Mouse (Mus musculus): ENCODE measurements around the gene Gm10803. TPM values are rescaled to one million over a fixed set of nuclear protein-coding genes. Genes with fewer than 3 reads are reported as not detected.

The Gm10803 gene
- polyA plus RNA-seq, 1 experiment from 2014 or later = not detected

DNA sequence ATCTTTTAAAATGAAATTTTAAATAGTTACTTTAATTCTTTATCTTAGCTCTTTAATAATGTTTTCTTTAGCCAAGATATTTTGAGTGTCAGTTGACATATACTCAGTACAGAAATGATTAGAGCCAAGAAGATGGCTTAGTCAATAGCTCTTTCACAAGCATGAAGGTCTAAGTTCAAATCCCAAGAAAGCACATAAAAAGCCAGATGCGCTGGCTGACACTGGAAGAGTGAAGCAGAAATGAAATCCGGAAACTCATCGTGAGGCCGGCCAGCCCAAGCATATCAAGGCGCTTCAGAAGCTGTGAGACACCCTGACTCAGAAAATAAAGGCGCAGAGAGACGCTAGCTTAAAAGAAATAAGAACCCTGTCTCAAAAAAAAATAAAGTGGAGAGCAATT lies 26.5 kb upstream of the Gm10803 start:
- whole genome bisulfite sequencing (ENCODE audit: insufficient replicate concordance) = 78% methylated on average over 7 of the region's 7 CpGs
- Histone ChIP-seq H3K9ac (ENCODE audit: low read depth, low read length) (no peak overlapping the region), H3K9me3 (replicated peaks; ENCODE audit: control insufficient read depth, low read length) (no peaks in the 10 kb centered on the region), H3K4me1 (ENCODE audit: control insufficient read depth, low read depth, low read length) (no peaks in the 10 kb centered on the region), H3K27me3 (ENCODE audit: control insufficient read depth, insufficient read depth, low read depth, low read length) (no peaks in the 10 kb centered on the region), H3K4me3 (ENCODE audit: low read depth, low read length) (no peak overlapping the region), H3K27ac (ENCODE audit: low read length) (no peak overlapping the region), H3K36me3 (ENCODE audit: control insufficient read depth, insufficient read depth) (no peaks in the 10 kb centered on the region), H3K4me2 (ENCODE audit: low read depth, low read length) (no peak overlapping the region)
- ATAC-seq (ENCODE audit: low read depth) = no peak

DNA sequence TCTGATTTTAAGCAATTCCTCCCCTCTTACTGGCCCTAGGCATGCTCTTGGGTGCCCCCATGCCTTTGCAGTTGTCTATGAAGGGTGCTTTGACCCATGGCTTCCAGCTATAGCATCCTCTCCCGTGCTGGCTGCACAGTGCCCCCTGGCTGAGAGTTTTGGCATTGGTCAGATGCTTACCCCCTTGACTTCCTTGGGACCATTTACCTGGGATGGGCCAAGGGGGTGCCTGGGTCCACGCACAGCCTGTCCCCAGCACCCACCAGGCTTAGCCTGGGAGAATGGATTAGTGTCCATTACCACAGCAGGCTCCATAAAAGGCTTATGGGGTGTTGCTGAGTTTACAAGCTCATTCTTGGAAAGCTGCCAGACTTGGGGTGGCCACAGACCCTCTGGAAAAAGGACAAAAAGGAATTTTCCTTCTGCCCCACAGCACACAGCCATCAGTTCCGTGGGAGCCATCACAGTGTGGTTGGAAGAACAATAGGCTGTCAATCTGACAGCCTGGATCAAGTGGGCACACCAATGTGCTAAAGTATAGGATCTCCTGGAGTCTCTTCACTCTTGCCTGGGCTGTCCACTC lies 22.9 kb upstream of the Gm10803 start:
- no peak overlapping the region for H3K4me2 ChIP-seq (ENCODE audit: low read depth, low read length)
- no peak overlapping the region for H3K4me3 ChIP-seq (ENCODE audit: low read depth, low read length)
- H3K27ac ChIP-seq (ENCODE audit: low read length) = no peak overlapping the region
- H3K9me3 ChIP-seq (replicated peaks; ENCODE audit: control insufficient read depth, low read length) = no peaks in the 10 kb centered on the region
- H3K27me3 ChIP-seq (ENCODE audit: control insufficient read depth, insufficient read depth, low read depth, low read length) = no peaks in the 10 kb centered on the region
- ATAC-seq (ENCODE audit: low read depth) = no peak
- no peaks in the 10 kb centered on the region for H3K36me3 ChIP-seq (ENCODE audit: control insufficient read depth, insufficient read depth)
- WGBS (ENCODE audit: insufficient replicate concordance) = 34% methylated on average over 3 of the region's 3 CpGs
- no peaks in the 10 kb centered on the region for H3K4me1 ChIP-seq (ENCODE audit: control insufficient read depth, low read depth, low read length)
- H3K9ac ChIP-seq (ENCODE audit: low read depth, low read length) = no peak overlapping the region

DNA sequence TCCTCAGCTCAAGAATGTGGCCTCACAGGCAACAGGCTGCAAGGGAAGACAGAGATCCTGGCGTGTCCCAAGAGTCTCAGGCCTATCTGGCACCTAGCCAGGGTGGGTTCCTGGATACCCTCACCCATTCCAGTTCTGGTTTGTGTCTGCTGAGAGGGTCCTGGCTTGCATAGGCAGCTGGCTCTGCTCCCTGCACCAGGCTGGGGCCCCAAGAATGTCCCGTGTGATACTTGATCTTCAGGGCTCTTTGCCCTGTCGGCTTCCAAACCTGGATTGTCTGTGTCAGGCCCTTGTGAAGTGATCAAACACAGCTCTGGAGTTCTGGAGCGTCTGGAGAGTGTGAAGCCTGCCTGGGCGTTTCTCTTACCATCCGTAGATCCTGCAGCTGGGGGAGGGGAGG lies 22.2 kb upstream of the Gm10803 start:
- no peak for ATAC-seq (ENCODE audit: low read depth)
- H3K36me3 ChIP-seq (ENCODE audit: control insufficient read depth, insufficient read depth) = no peaks in the 10 kb centered on the region

DNA sequence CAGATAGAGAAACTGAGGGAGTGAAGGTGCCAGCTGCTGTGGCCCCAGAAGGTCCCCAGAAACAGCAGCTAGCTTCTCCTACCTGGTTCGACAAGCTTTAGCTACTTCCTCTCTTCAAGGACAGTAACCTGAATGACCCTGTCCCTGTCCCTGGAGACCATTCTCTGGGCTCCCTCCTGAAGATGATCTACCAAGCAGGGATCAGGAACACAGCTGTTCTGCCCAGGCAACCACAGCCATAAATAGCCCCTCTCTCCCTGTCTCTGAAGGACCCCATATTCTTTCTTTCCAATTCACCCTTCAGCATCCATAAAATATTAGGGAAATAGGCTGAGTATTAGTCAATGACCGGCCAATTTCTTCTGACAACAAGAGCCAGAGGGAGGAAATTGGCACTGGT lies 18.6 kb upstream of the Gm10803 start:
- 54% methylated on average over 2 of the region's 2 CpGs for WGBS (ENCODE audit: insufficient replicate concordance)
- ATAC-seq (ENCODE audit: low read depth) = no peak
- Histone ChIP-seq H3K9ac (ENCODE audit: low read depth, low read length) (no peak overlapping the region), H3K36me3 (ENCODE audit: control insufficient read depth, insufficient read depth) (no peaks in the 10 kb centered on the region), H3K4me3 (ENCODE audit: low read depth, low read length) (no peak overlapping the region), H3K9me3 (replicated peaks; ENCODE audit: control insufficient read depth, low read length) (no peaks in the 10 kb centered on the region), H3K4me2 (ENCODE audit: low read depth, low read length) (no peak overlapping the region), H3K27me3 (ENCODE audit: control insufficient read depth, insufficient read depth, low read depth, low read length) (no peaks in the 10 kb centered on the region), H3K27ac (ENCODE audit: low read length) (no peak overlapping the region), H3K4me1 (ENCODE audit: control insufficient read depth, low read depth, low read length) (no peaks in the 10 kb centered on the region)

More for the DNA sequence above, 22.2 kb upstream of the Gm10803 start:
- Histone ChIP-seq H3K4me1 (ENCODE audit: control insufficient read depth, low read depth, low read length) (no peaks in the 10 kb centered on the region), H3K4me3 (ENCODE audit: low read depth, low read length) (no peak overlapping the region), H3K9me3 (replicated peaks; ENCODE audit: control insufficient read depth, low read length) (no peaks in the 10 kb centered on the region), H3K9ac (ENCODE audit: low read depth, low read length) (no peak overlapping the region), H3K27me3 (ENCODE audit: control insufficient read depth, insufficient read depth, low read depth, low read length) (no peaks in the 10 kb centered on the region), H3K4me2 (ENCODE audit: low read depth, low read length) (no peak overlapping the region), H3K27ac (ENCODE audit: low read length) (no peak overlapping the region)
- WGBS (ENCODE audit: insufficient replicate concordance) = 23% methylated on average over 6 of the region's 6 CpGs

DNA sequence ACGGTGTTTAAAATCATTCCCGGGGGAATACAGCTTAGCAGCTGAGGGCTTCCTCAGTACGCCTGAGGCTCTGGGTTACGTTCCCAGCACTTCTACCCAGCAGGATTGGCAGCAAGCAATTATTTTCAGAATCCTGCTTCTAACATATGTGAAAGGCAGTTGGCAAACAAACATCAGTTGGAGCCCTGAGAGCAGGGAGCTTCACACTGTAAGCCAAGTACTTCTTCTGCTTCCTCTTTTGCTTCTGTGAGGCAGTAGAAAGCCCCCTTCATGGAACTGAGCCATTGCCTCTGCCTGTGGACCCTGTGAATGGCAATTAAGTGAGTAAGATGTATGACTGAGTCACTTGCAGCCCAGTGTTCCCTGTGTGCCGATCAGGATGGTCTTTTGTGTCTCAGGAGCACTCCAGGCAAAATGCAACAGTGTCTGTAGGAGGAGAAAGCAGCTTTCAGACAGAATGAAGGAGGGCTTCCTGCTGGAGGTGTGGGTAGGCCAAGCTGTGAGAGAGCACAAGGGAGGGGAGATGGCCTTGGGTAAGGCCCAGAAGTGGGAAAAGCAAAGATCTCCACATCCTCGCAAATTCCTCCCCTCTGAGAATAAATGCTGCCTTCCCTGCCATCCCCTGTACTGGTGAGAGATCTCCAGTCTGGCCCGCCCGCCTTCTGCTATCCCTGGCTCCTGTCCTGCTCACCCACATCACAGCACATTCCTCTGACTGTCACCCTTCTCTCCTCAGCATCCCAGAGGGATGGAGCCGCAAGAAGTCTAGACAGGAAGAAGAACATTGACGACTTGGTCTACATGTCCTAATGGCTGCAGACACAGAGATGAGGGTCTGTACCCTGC lies 7.5 kb upstream of the Gm10803 start:
- Histone ChIP-seq H3K4me3 (ENCODE audit: low read depth, low read length) (no peak overlapping the region), H3K9me3 (replicated peaks; ENCODE audit: control insufficient read depth, low read length) (no peaks in the 10 kb centered on the region), H3K9ac (ENCODE audit: low read depth, low read length) (no peak overlapping the region), H3K36me3 (ENCODE audit: control insufficient read depth, insufficient read depth) (no peaks in the 10 kb centered on the region), H3K27me3 (ENCODE audit: control insufficient read depth, insufficient read depth, low read depth, low read length) (no peaks in the 10 kb centered on the region), H3K27ac (ENCODE audit: low read length) (no peak overlapping the region), H3K4me1 (ENCODE audit: control insufficient read depth, low read depth, low read length) (no peaks in the 10 kb centered on the region), H3K4me2 (ENCODE audit: low read depth, low read length) (no peak overlapping the region)
- no peak for ATAC-seq (ENCODE audit: low read depth)
- WGBS (ENCODE audit: insufficient replicate concordance) = 60% methylated on average over 10 of the region's 10 CpGs

DNA sequence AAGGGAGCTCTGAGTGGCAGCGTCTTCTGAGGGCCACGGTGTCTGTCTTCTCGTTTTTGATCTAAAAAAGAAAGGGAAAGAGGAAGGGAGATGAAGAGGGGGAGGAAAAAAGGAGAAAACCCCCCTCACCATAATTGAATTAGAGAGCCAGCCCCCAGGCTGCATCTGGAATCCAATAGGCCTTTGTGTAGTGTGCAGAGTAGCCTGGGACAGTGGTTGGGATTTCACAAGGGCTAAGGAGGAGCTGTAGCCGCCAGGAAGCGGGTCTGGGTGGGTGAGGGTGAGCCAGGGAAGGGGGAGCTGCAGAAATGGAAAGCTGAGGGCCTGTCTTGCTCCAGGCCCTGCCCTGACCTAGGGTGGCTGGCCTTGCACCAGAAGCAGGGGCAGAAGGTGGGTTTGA lies 6.5 kb upstream of the Gm10803 start:
- Histone ChIP-seq H3K36me3 (ENCODE audit: control insufficient read depth, insufficient read depth) (no peaks in the 10 kb centered on the region), H3K27me3 (ENCODE audit: control insufficient read depth, insufficient read depth, low read depth, low read length) (no peaks in the 10 kb centered on the region), H3K4me3 (ENCODE audit: low read depth, low read length) (no peak overlapping the region), H3K9me3 (replicated peaks; ENCODE audit: control insufficient read depth, low read length) (no peaks in the 10 kb centered on the region), H3K27ac (ENCODE audit: low read length) (no peak overlapping the region), H3K4me2 (ENCODE audit: low read depth, low read length) (no peak overlapping the region), H3K4me1 (ENCODE audit: control insufficient read depth, low read depth, low read length) (no peaks in the 10 kb centered on the region), H3K9ac (ENCODE audit: low read depth, low read length) (no peak overlapping the region)
- no peak for ATAC-seq (ENCODE audit: low read depth)
- 53% methylated on average over 5 of the region's 5 CpGs for WGBS (ENCODE audit: insufficient replicate concordance)

DNA sequence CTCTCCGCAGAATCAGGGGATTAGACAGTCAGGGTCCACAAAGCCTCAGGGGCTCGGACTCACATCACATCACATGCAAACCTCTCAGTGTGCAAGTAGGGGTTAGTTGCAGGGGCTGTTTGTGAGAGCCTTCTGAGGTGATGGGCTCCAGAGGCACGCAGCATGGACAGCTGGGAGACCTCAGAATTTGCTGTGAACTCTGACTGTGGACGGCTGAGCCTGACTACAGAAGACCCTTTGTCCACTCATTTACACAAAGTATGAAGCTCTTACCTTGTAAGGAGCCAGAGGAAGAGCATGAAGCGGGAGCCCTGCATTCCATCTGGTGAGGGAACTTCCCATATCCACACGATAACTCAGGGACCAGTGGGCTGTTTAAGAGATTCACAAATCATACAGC lies 5.3 kb downstream of the Gm10803 start:
- WGBS (ENCODE audit: insufficient replicate concordance) = 48% methylated on average over 6 of the region's 6 CpGs

DNA sequence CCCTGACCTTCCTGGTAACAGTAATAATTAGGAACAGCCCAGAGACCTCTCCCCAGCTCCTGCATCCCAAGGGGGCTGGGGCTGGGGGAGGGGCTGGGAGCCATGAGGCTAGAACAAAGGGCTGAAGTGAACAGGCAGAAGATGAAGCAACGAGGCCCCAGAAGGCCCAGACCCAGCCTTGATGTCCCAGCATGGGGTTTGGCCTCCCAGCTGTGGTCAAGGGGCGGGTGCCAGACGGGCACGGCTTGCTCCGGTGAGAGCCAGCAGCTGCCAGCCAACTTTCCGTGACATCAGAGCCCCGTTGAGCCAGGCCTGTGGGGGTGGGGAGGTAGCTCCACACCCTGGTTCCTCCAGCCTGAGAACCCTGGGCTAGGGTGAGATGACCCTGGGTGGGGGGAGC lies 7.3 kb downstream of the Gm10803 start:
- Histone ChIP-seq H3K9ac (ENCODE audit: low read depth, low read length) (no peak overlapping the region), H3K36me3 (ENCODE audit: control insufficient read depth, insufficient read depth) (no peaks in the 10 kb centered on the region), H3K4me1 (ENCODE audit: control insufficient read depth, low read depth, low read length) (no peaks in the 10 kb centered on the region), H3K4me2 (ENCODE audit: low read depth, low read length) (no peak overlapping the region), H3K4me3 (ENCODE audit: low read depth, low read length) (no peak overlapping the region), H3K27me3 (ENCODE audit: control insufficient read depth, insufficient read depth, low read depth, low read length) (no peaks in the 10 kb centered on the region), H3K9me3 (replicated peaks; ENCODE audit: control insufficient read depth, low read length) (no peaks in the 10 kb centered on the region), H3K27ac (ENCODE audit: low read length) (no peak overlapping the region)
- no peak for ATAC-seq (ENCODE audit: low read depth)
- 52% methylated on average over 7 of the region's 7 CpGs for WGBS (ENCODE audit: insufficient replicate concordance)

More for the DNA sequence above, 5.3 kb downstream of the Gm10803 start:
- H3K4me2 ChIP-seq (ENCODE audit: low read depth, low read length) = no peak overlapping the region
- no peak overlapping the region for H3K4me3 ChIP-seq (ENCODE audit: low read depth, low read length)
- no peak overlapping the region for H3K27ac ChIP-seq (ENCODE audit: low read length)
- H3K27me3 ChIP-seq (ENCODE audit: control insufficient read depth, insufficient read depth, low read depth, low read length) = no peaks in the 10 kb centered on the region
- no peak for ATAC-seq (ENCODE audit: low read depth)
- H3K4me1 ChIP-seq (ENCODE audit: control insufficient read depth, low read depth, low read length) = no peaks in the 10 kb centered on the region
- H3K9ac ChIP-seq (ENCODE audit: low read depth, low read length) = no peak overlapping the region
- H3K9me3 ChIP-seq (replicated peaks; ENCODE audit: control insufficient read depth, low read length) = no peaks in the 10 kb centered on the region
- no peaks in the 10 kb centered on the region for H3K36me3 ChIP-seq (ENCODE audit: control insufficient read depth, insufficient read depth)

DNA sequence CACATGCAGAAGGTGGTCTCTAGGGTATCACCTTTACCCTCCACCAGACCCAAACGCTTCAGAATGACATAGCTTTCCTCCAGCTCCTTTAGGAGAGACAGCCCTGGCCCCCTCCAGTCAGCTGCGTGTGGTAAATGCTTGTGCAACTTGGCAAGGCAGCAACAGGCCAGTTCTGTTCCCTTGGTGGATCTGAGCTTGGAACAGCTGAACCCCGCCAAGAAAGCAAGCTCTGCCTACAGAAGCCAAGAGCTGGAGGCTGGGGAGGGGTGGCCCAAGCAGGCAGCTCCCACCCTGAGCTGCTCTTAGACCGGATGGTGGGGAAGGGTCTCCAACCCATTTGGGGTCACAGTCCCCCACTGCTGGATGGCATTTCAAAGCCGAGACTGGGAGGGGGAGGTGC lies 12.2 kb downstream of the Gm10803 start:
- Histone ChIP-seq H3K27me3 (ENCODE audit: control insufficient read depth, insufficient read depth, low read depth, low read length) (no peaks in the 10 kb centered on the region), H3K9me3 (replicated peaks; ENCODE audit: control insufficient read depth, low read length) (no peaks in the 10 kb centered on the region), H3K9ac (ENCODE audit: low read depth, low read length) (no peak overlapping the region), H3K27ac (ENCODE audit: low read length) (no peak overlapping the region), H3K4me2 (ENCODE audit: low read depth, low read length) (no peak overlapping the region), H3K4me1 (ENCODE audit: control insufficient read depth, low read depth, low read length) (no peaks in the 10 kb centered on the region), H3K4me3 (ENCODE audit: low read depth, low read length) (no peak overlapping the region), H3K36me3 (ENCODE audit: control insufficient read depth, insufficient read depth) (no peaks in the 10 kb centered on the region)
- ATAC-seq (ENCODE audit: low read depth) = no peak
- 47% methylated on average over 5 of the region's 5 CpGs for WGBS (ENCODE audit: insufficient replicate concordance)

All from liver, embryonic 16.5 days (tissue).